Mouse (Mus musculus): Measurements from ENCODE around the gene Zfp58.

DNA sequence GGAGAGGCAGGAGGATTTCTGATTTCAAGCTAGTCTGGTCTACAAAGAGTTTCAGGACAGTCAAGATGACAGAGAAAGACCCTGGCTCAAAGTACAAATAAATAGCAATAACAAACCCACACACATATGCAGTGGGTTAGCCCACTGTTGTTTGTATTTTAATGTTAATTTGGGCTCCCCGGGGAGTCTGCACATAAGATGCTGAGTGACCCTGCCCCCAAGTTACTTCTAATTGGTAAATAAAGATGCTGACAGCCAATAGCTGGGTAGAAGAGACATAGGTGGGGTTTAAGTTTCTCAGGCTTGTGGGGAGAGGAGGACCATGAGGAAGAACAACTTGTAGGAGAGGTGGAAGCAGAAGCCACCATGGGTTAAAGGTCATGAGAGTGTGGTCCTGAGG lies 45.6 kb upstream of the Zfp58 start:
- no peak for TF ChIP-seq CTCF (IDR thresholded peaks at IDR 0.05; ENCODE audit: insufficient read depth, low read depth, low read length)
- TF ChIP-seq POLR2A (IDR thresholded peaks at IDR 0.05; ENCODE audit: insufficient read depth, low read depth, low read length) = no peak

Measured in olfactory bulb, adult 2 months (tissue).